Mouse (Mus musculus): ENCODE measurements around the gene Fign.

Fign gene

DNA sequence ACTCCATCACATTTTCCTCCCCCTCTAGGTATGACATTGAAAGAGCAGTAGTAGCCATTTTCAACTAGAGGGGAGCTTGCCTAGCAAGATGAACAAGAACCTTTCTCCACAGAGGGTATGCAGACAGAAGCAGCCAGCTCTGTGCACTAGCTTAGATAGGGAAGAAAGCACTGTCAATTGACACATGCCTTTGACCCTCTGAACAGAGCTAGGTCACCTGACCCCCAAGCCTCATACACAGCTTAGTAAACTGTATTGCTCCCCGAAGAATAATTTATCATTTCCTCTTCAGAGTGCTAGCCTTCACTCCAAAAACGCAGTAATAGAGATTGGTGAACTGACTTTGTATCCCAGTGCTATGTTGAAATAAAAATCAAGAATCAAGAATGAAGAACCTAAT is 49.7 kb downstream of the Fign start:
- DNase-seq, result no peak

DNA sequence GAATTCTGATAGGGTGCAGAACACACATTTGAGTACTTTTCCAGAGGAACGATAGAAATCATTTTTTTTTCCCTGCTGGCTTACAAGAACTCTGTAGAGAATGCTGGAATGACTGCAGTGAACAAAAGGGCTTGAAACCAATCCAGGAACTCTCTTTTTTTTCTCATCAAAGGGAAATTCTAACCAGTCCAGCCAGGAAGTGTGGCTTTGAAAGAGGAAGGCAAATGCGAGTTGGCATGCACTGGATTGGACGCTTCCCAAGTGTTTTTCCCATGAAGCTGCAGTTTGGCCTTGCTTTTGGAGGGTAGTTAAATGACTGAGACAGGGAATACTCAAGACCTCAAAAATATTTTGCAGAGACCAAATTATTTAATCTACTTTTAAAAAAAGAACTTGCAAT is 54.7 kb downstream of the Fign start:
- peak; percentile 41 to 55 for DNase-seq

DNA sequence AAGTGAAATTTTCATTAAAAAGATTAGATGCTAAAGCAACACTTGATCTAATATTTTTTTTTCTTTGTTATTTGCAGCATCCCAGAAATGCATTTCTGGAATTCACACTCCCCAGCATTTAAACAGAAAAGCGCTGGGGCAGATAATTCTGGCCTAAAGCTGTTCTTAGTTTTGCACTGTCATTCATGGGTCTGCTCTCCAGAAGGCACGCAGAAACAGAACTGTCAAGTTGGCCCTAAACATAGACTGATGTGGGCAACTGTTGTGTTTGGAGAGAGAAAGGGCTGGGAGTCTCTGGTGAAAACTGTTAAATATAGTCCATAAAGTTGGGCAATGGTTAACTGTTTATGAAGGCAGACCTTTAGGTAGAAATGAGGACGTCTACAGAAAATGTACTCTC is 62.4 kb downstream of the Fign start:
- DNase-seq, result no peak

DNA sequence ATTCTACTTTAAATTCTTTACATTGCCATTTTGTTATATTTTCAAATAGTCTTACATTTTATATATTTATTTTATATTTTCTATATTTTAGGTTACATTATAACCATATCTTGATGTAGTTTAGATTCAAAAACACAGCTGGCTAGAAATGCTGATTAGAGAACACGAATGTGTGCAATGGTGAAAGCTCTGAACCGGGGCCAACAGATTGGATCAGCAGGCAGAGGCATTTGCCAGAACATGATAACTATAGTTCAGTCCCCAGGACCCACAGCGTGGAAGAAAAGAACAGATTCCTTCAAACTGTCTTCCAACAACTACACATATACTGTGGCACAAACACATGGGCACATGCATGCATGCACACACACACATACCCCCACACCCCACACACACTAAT is 64.0 kb downstream of the Fign start:
- DNase-seq, result no peak

DNA sequence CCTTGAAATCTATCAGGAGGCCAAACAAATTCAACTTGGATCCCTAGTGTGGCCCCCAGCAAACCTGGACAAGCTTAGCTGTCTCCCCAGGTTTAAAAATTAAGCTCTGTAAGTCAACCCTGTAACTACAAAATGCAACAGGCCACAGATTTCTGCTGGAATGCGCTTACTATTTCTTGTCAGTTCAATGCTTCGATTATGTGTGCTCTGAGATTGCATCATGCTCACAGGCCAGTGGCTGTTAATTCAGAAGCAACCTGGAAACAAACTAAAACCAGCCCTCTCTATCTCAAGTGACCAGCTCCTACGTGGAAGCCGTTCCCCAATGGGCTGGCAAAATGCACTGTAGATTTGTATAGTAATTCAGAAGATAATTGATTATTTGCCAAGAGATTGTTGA is 71.9 kb downstream of the Fign start:
- DNase-seq, result no peak

DNA sequence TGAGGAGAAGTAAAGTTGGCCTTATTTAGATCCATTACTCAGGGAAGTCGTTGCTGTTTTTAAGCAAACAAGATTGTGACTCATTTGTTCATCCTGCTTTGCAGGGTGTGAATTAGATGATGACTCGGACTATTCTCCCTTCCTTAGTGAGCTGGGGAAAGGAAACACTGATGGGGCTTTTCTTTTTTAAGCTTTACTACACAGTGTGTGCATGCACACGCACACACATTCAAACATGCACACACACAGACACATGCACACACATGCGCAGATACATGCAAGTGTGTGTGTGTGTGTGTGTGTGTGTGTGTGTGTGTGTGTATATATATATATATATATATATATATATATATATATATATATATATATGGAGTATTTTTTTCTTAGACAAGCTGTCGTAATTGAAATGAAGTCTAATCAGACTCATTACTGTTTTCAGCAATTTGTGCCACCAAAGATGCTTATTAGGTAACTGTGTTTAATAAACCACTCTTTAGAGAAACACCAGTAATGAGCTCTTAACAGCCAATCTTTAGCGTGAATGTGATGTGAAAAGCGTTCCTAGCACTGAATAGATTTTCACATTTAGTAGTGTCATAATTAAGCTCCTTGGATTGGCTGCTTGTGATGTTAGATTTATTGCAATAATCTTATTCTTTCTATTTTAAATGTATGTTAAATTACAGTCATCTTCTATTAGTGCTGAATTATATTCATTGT is 103.4 kb downstream of the Fign start:
- no peak for DNase-seq

DNA sequence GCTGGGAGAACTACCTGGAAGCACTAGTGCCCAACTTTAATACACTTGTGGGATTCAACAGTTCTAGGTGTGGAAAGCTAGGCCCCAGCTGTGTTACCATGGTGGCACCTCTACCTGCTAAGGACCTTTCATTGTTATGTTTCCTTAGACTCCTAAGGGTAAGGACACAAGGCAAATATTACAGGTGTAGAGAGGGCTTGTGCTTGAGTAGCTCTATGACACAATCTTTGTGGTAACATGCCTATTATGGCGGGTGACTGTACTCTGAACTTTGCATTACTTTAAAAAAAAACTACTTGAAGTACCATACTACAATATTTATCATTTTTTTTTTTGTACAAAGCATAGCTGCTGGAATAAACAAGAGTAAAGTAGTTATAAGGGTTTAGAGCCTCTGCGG is 112.4 kb downstream of the Fign start:
- DNase-seq, result no peak

DNA sequence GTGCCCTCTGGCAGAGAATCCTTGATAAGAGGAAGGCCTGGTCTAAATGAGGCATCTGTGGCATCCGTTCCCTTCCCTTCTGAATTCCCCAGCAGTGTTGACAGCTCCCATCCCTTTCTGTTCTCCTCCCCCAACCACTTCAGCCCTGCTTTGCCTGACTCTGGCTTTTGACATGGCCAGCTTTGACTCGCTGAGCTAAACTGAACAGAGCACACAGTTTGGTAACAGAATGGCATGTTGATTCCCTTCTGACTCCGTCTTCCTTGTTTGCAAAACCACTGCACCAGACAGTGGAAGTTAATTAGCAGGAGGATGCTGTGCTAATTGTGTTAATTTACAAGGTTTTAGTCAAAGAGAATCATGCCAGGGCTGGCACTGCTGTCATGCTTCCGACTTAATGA is 115.5 kb downstream of the Fign start:
- DNase-seq, result no peak

DNA sequence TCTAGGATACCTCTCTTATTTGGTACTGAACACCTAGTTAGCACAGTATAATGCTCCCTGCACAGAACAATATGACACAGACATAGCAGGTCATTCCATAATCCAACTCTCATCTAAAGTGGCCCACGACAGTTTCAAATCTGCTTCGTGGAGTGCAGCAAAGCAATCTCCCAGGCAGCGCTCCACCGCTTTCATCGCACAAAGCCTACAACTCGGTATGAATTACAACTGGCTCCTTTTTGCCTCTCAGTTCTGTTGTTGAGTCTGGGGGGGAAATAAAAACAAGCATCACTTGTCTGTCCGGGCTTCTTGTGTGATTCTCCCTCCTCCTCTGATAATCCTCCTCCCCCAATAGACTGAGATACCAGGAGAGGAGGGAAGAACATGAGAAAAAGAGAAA is 116.4 kb downstream of the Fign start:
- DNase-seq, result no peak

DNA sequence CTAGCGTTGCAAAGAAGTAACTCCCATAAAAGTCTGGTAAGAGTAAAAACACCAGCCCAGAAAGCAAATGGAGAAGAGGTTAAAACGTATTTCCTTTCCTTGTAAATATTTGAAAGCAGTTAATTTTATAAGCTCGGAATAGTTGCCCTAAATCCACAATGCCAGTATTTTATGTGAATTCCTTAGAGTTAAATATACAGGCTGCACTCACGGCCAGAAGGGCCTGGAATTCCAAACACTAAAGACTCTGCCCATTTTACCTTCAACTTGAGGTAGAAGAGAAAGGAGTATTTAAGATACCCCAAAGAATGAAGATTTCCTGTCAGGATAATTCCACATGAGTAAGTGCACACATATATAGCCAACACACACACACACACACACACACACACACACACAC is 128.2 kb downstream of the Fign start:
- DNase-seq, result no peak

DNA sequence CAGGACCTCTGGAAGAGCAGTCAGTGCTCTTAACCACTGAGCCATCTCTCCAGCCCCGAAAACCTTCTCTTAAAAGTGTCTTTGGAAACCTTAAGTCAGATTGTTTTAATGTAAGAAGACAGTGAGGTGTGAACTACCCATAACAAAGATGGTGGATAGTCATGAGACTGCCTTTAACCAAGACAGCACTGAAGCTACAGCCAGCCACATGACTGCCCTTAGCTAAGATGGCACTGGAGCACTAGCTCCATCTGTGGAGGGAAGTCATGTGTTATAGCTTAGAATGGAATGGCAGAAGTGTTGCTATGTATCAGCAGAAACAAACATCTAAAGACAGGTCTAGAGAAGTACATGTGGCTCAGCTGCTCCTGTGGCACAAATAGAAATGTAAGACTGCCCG is 166.8 kb downstream of the Fign start:
- no peak for DNase-seq

DNA sequence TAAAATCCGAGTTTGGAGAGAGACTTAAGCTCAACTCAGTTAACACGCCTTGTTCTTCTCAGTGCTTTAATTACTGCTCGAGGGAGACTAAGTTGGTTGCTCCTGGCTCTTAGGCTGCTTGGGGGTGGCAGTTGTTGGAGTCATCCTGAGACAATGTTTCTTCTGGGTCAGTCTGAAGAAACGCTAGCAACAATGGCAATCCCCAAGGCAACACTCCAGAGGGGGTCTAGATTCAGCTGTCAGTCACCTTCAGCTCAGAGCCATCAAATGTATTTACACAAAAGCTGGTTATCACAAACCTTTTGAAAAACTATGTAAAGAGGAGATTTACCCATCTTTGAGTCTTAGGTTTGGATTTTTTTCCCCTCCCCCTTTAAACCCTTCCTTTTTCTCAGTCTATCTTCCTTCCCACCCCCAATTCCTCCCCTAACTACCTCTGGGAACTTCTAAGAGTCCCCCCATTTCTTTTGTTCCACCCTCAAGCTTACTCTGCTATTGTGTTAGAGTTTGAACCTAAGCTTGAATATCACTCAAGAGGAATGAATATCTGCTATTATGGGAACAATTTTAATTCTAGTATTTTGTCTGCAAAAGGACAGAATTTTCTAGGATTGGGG is 171.2 kb downstream of the Fign start:
- DNase-seq, result no peak

DNA sequence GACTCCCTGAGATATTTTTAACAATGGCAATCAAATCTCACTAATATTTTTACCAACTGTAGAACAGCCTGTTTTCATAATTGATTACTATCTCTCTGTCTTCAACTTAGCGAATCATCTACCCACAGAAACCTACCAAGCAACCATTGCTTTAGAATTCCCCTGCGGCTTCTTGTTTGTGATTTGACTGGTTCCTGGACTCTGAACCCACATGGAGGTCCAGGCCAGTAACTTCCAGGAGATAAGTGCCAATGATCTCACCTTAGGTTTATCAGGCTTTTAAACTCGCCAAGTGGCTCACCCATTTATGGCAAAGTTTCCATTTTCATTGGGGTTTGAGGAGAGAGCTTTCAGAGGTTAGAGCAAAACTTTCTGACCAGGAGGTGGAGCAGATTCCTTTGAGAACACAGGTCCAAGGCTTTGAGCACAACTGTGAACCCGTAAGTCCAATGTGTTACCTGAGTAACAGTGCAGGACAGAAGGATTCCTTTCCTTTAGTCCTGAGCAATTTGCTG is 172.1 kb downstream of the Fign start:
- peak; percentile 8 to 36 for DNase-seq
